Mouse (Mus musculus) hindbrain, embryonic 16.5 days (tissue): ENCODE measurements around the gene Mcrip2. TPM values are rescaled to one million over a fixed set of nuclear protein-coding genes. Genes with fewer than 3 reads are reported as not detected.
A peak's percentile ranks its signal among the peaks of the same experiment; 100 is the strongest.

ENCODE experiments used
- ATAC-seq: fragments of 200-750 bp; cut with Nextera tagmentation; 2 replicates; pipeline ENCODE4 v1.8.0; 2017; ENCODE audit warnings: moderate TSS enrichment, moderate library complexity
- H3K27ac ChIP-seq: fragments of 300-500 bp; sonication (generic); 2 replicates; pipeline ENCODE4 v1.5.1; 2014; ENCODE audit warnings: low read depth, mild to moderate bottlenecking, control low read depth, low read length, moderate library complexity
- H3K27me3 ChIP-seq: fragments of 300-500 bp; sonication (generic); replicated peaks from 2 replicates; pipeline ENCODE4 v1.6.1; 2014; ENCODE audit warnings: low read length; ENCODE audit not compliant: control insufficient read depth, insufficient read depth
- H3K36me3 ChIP-seq: fragments of 300-500 bp; sonication (generic); 2 replicates; pipeline ENCODE4 v1.6.1; 2014; ENCODE audit warnings: mild to moderate bottlenecking, low read length, moderate library complexity, mixed read lengths; ENCODE audit not compliant: control insufficient read depth, insufficient read depth
- H3K4me1 ChIP-seq: fragments of 300-500 bp; sonication (generic); 2 replicates; pipeline ENCODE4 v1.6.1; 2014; ENCODE audit warnings: low read depth, low read length; ENCODE audit not compliant: control insufficient read depth, insufficient read depth
- H3K4me2 ChIP-seq: fragments of 300-500 bp; sonication (generic); 2 replicates; pipeline ENCODE4 v1.6.1; 2014; ENCODE audit warnings: mild to moderate bottlenecking, low read length, control low read depth, moderate library complexity
- H3K4me3 ChIP-seq: fragments of 300-500 bp; sonication (generic); 2 replicates; pipeline ENCODE4 v1.5.1; 2014; ENCODE audit warnings: mild to moderate bottlenecking, low read length, control low read depth, moderate library complexity
- H3K9ac ChIP-seq: fragments of 300-500 bp; sonication (generic); 2 replicates; pipeline ENCODE4 v1.6.1; 2014; ENCODE audit warnings: low read depth, mild to moderate bottlenecking, control low read depth, low read length, moderate library complexity
- H3K9me3 ChIP-seq: fragments of 300-500 bp; sonication (generic); 2 replicates; pipeline ENCODE4 v1.6.1; 2014; ENCODE audit warnings: mild to moderate bottlenecking, low read length, moderate library complexity; ENCODE audit not compliant: control insufficient read depth
- WGBS: fragments of 180-500 bp; shearing (Covaris S2); extraction: QIAGEN DNeasy Blood & Tissue Kit; methylation state at CpG from one replicate; pipeline ENCODE4 v1.1.7; 2014; 5-methylcytosine and 5-hydroxymethylcytosine counted together
- polyA plus RNA-seq: library from polyadenylated mRNA; unstranded; fragments of >200 nt; fragmentation: Nextera tagmentation; extraction: Ambion mirVana; gene quantifications from 2 replicates; pipeline ENCODE4 v1.2.1, GENCODE M21; 2015

The Mcrip2 gene
- 34.1 and 38.9 TPM in 2 replicates for polyA plus RNA-seq

GRCm38 (mm10) chr17:25868601-25869191 lies at the start of gene Mcrip2:
Gene Mcrip2 (minus strand): TSS chr17:25868764.
- H3K27me3 ChIP-seq, result no peaks in the 10 kb centered on the region
- H3K27ac ChIP-seq, result peak within 1 kb of the TSS; percentile 77
- H3K4me2 ChIP-seq, result peak within 1 kb of the TSS; percentile 96
- H3K36me3 ChIP-seq, result no peaks in the 10 kb centered on the region
- H3K4me1 ChIP-seq, result peaks cover 18% of the 10 kb centered on the region
- H3K4me3 ChIP-seq, result peak within 1 kb of the TSS; percentile 97
- WGBS, result under 1% methylated on average over 23 of the region's 24 CpGs
- H3K9me3 ChIP-seq, result no peaks in the 10 kb centered on the region
- ATAC-seq, result peak; percentile 91
- peak within 1 kb of the TSS; percentile 87 for H3K9ac ChIP-seq

- no peaks in the 10 kb centered on the region for H3K36me3 ChIP-seq
- H3K27ac ChIP-seq, result no peak overlapping the region
- peak overlapping the region; percentile 91 for H3K9ac ChIP-seq
- 80% methylated on average over 9 of the region's 9 CpGs for WGBS
- ATAC-seq, result no peak
- peaks cover 15% of the 10 kb centered on the region for H3K4me1 ChIP-seq
- no peaks in the 10 kb centered on the region for H3K9me3 ChIP-seq
- H3K27me3 ChIP-seq, result no peaks in the 10 kb centered on the region
- peak overlapping the region; percentile 95 for H3K4me3 ChIP-seq
- H3K4me2 ChIP-seq, result peak overlapping the region; percentile 87
These were observed 49.6 kb upstream of the Mcrip2 start for GRCm38 (mm10) chr17:25918037-25918750.

GRCm38 (mm10) chr17:25916931-25917647 lies 48.5 kb upstream of the Mcrip2 start:
- ATAC-seq, result no peak
- Histone ChIP-seq H3K27ac (no peak overlapping the region), H3K36me3 (no peaks in the 10 kb centered on the region), H3K4me2 (no peak overlapping the region), H3K27me3 (no peaks in the 10 kb centered on the region), H3K4me1 (peaks cover 15% of the 10 kb centered on the region), H3K4me3 (no peak overlapping the region), H3K9me3 (no peaks in the 10 kb centered on the region), H3K9ac (no peak overlapping the region)
- WGBS, result 85% methylated on average over 8 of the region's 8 CpGs

- WGBS, result 89% methylated on average over 4 of the region's 4 CpGs
- Histone ChIP-seq H3K36me3 (no peaks in the 10 kb centered on the region), H3K4me3 (no peak overlapping the region), H3K9ac (no peak overlapping the region), H3K4me1 (peaks cover 15% of the 10 kb centered on the region), H3K27ac (no peak overlapping the region), H3K27me3 (no peaks in the 10 kb centered on the region), H3K4me2 (no peak overlapping the region), H3K9me3 (no peaks in the 10 kb centered on the region)
- ATAC-seq, result no peak
These were observed 45.7 kb upstream of the Mcrip2 start for GRCm38 (mm10) chr17:25914295-25914694.

GRCm38 (mm10) chr17:25913877-25914275 lies 45.3 kb upstream of the Mcrip2 start:
- Histone ChIP-seq H3K4me1 (peaks cover 15% of the 10 kb centered on the region), H3K4me2 (no peak overlapping the region), H3K4me3 (no peak overlapping the region), H3K9ac (no peak overlapping the region), H3K9me3 (no peaks in the 10 kb centered on the region), H3K36me3 (no peaks in the 10 kb centered on the region), H3K27me3 (no peaks in the 10 kb centered on the region), H3K27ac (no peak overlapping the region)
- ATAC-seq, result no peak
- 97% methylated on average over 1 of the region's 1 CpGs for WGBS

- Histone ChIP-seq H3K4me3 (no peak overlapping the region), H3K4me2 (no peak overlapping the region), H3K9ac (no peak overlapping the region), H3K9me3 (no peaks in the 10 kb centered on the region), H3K27ac (no peak overlapping the region), H3K4me1 (peaks cover 11% of the 10 kb centered on the region), H3K36me3 (no peaks in the 10 kb centered on the region), H3K27me3 (no peaks in the 10 kb centered on the region)
- ATAC-seq, result no peak
- 90% methylated on average over 14 of the region's 14 CpGs for WGBS
These were observed 44.8 kb upstream of the Mcrip2 start for GRCm38 (mm10) chr17:25913186-25913876.

GRCm38 (mm10) chr17:25911816-25912215 lies 43.3 kb upstream of the Mcrip2 start:
- Histone ChIP-seq H3K27ac (no peak overlapping the region), H3K4me3 (no peak overlapping the region), H3K4me1 (no peaks in the 10 kb centered on the region; the same call in 1 of the 2 replicates), H3K27me3 (no peaks in the 10 kb centered on the region), H3K9me3 (no peaks in the 10 kb centered on the region), H3K9ac (no peak overlapping the region), H3K4me2 (no peak overlapping the region), H3K36me3 (no peaks in the 10 kb centered on the region)
- 87% methylated on average over 4 of the region's 4 CpGs for WGBS
- no peak for ATAC-seq

- Histone ChIP-seq H3K4me3 (no peak overlapping the region), H3K9ac (no peak overlapping the region), H3K27me3 (no peaks in the 10 kb centered on the region), H3K27ac (no peak overlapping the region), H3K36me3 (no peaks in the 10 kb centered on the region), H3K4me1 (no peaks in the 10 kb centered on the region), H3K9me3 (no peaks in the 10 kb centered on the region), H3K4me2 (no peak overlapping the region)
- ATAC-seq, result no peak
- WGBS, result 88% methylated on average over 2 of the region's 2 CpGs
These were observed 39.1 kb upstream of the Mcrip2 start for GRCm38 (mm10) chr17:25907640-25908039.

- no peak for ATAC-seq
- Histone ChIP-seq H3K4me2 (no peak overlapping the region), H3K9me3 (no peaks in the 10 kb centered on the region), H3K4me3 (no peak overlapping the region), H3K27ac (no peak overlapping the region), H3K4me1 (no peaks in the 10 kb centered on the region), H3K9ac (no peak overlapping the region), H3K27me3 (no peaks in the 10 kb centered on the region), H3K36me3 (peaks cover 3% of the 10 kb centered on the region; the same call in 1 of the 2 replicates)
- 90% methylated on average over 3 of the region's 3 CpGs for WGBS
These were observed 34.5 kb upstream of the Mcrip2 start for GRCm38 (mm10) chr17:25903061-25903460.
